Mouse (Mus musculus): ENCODE results near the gene Pglyrp2. TPM values are rescaled to one million over a fixed set of nuclear protein-coding genes. Genes with fewer than 3 reads are reported as not detected.

The Pglyrp2 gene
- polyA plus RNA-seq, 1 experiment: 43.0 TPM

- Histone ChIP-seq H3K27me3 (ENCODE audit: control insufficient read depth, insufficient read depth, low read length) (no peaks in the 10 kb centered on the region), H3K4me3 (ENCODE audit: extremely low read depth, insufficient read depth, insufficient read length) (no peak overlapping the region), H3K27ac (ENCODE audit: insufficient read depth, low read length) (no peak overlapping the region), H3K4me1 (ENCODE audit: control insufficient read depth, insufficient read depth, insufficient read length) (no peaks in the 10 kb centered on the region), H3K36me3 (ENCODE audit: control insufficient read depth, insufficient read depth, low read length) (no peaks in the 10 kb centered on the region)
- no peak for DNase-seq (ENCODE audit: low read depth in 1 of 2, low spot score in 2 of 2)
- TF ChIP-seq CTCF (IDR thresholded peaks at IDR 0.05; ENCODE audit: extremely low read depth, insufficient read depth, insufficient read length, insufficient replicate concordance) (no peak), POLR2A (IDR thresholded peaks at IDR 0.05; ENCODE audit: low read depth, low read length) (no peak)
- 36% methylated on average over 2 of the region's 2 CpGs for WGBS
These were observed 27.0 kb upstream of the Pglyrp2 start for GRCm38 (mm10) chr17:32450844-32451537.

- H3K36me3 ChIP-seq (ENCODE audit: control insufficient read depth, insufficient read depth, low read length): no peaks in the 10 kb centered on the region
- no peak overlapping the region for H3K27ac ChIP-seq (ENCODE audit: insufficient read depth, low read length)
- DNase-seq (ENCODE audit: low read depth in 1 of 2, low spot score in 2 of 2): no peak
- 94% methylated on average over 1 of the region's 1 CpGs for WGBS
- no peak overlapping the region for H3K4me3 ChIP-seq (ENCODE audit: extremely low read depth, insufficient read depth, insufficient read length)
- H3K4me1 ChIP-seq (ENCODE audit: control insufficient read depth, insufficient read depth, insufficient read length): no peaks in the 10 kb centered on the region
- TF ChIP-seq CTCF (IDR thresholded peaks at IDR 0.05; ENCODE audit: extremely low read depth, insufficient read depth, insufficient read length, insufficient replicate concordance) (no peak), POLR2A (IDR thresholded peaks at IDR 0.05; ENCODE audit: low read depth, low read length) (no peak)
- H3K27me3 ChIP-seq (ENCODE audit: control insufficient read depth, insufficient read depth, low read length): no peaks in the 10 kb centered on the region
These were observed 25.1 kb upstream of the Pglyrp2 start for GRCm38 (mm10) chr17:32449042-32449441.

GRCm38 (mm10) chr17:32447195-32447594, 23.2 kb upstream of the Pglyrp2 start:
- TF ChIP-seq POLR2A (IDR thresholded peaks at IDR 0.05; ENCODE audit: low read depth, low read length) (no peak), CTCF (IDR thresholded peaks at IDR 0.05; ENCODE audit: extremely low read depth, insufficient read depth, insufficient read length, insufficient replicate concordance) (no peak)
- no peak for DNase-seq (ENCODE audit: low read depth in 1 of 2, low spot score in 2 of 2)
- Histone ChIP-seq H3K4me1 (ENCODE audit: control insufficient read depth, insufficient read depth, insufficient read length) (no peaks in the 10 kb centered on the region), H3K27me3 (ENCODE audit: control insufficient read depth, insufficient read depth, low read length) (no peaks in the 10 kb centered on the region), H3K27ac (ENCODE audit: insufficient read depth, low read length) (no peak overlapping the region), H3K36me3 (ENCODE audit: control insufficient read depth, insufficient read depth, low read length) (no peaks in the 10 kb centered on the region), H3K4me3 (ENCODE audit: extremely low read depth, insufficient read depth, insufficient read length) (no peak overlapping the region)

GRCm38 (mm10) chr17:32445016-32445415, 21.0 kb upstream of the Pglyrp2 start:
- Histone ChIP-seq H3K27ac (ENCODE audit: insufficient read depth, low read length) (no peak overlapping the region), H3K36me3 (ENCODE audit: control insufficient read depth, insufficient read depth, low read length) (no peaks in the 10 kb centered on the region), H3K4me3 (ENCODE audit: extremely low read depth, insufficient read depth, insufficient read length) (no peak overlapping the region), H3K4me1 (ENCODE audit: control insufficient read depth, insufficient read depth, insufficient read length) (no peaks in the 10 kb centered on the region), H3K27me3 (ENCODE audit: control insufficient read depth, insufficient read depth, low read length) (no peaks in the 10 kb centered on the region)
- WGBS: 73% methylated on average over 5 of the region's 5 CpGs
- DNase-seq (ENCODE audit: low read depth in 1 of 2, low spot score in 2 of 2): no peak
- no peak for TF ChIP-seq CTCF (IDR thresholded peaks at IDR 0.05; ENCODE audit: extremely low read depth, insufficient read depth, insufficient read length, insufficient replicate concordance)
- no peak for TF ChIP-seq POLR2A (IDR thresholded peaks at IDR 0.05; ENCODE audit: low read depth, low read length)

- H3K36me3 ChIP-seq (ENCODE audit: control insufficient read depth, insufficient read depth, low read length): no peaks in the 10 kb centered on the region
- TF ChIP-seq POLR2A (IDR thresholded peaks at IDR 0.05; ENCODE audit: low read depth, low read length): no peak
- no peak for TF ChIP-seq CTCF (IDR thresholded peaks at IDR 0.05; ENCODE audit: extremely low read depth, insufficient read depth, insufficient read length, insufficient replicate concordance)
- H3K4me1 ChIP-seq (ENCODE audit: control insufficient read depth, insufficient read depth, insufficient read length): no peaks in the 10 kb centered on the region
- H3K27me3 ChIP-seq (ENCODE audit: control insufficient read depth, insufficient read depth, low read length): no peaks in the 10 kb centered on the region
- no peak for DNase-seq (ENCODE audit: low read depth in 1 of 2, low spot score in 2 of 2)
- no peak overlapping the region for H3K4me3 ChIP-seq (ENCODE audit: extremely low read depth, insufficient read depth, insufficient read length)
- H3K27ac ChIP-seq (ENCODE audit: insufficient read depth, low read length): no peak overlapping the region
- 32% methylated on average over 6 of the region's 6 CpGs for WGBS
These were observed 19.3 kb upstream of the Pglyrp2 start for GRCm38 (mm10) chr17:32443245-32443644.

GRCm38 (mm10) chr17:32437106-32437505, 13.1 kb upstream of the Pglyrp2 start:
- Histone ChIP-seq H3K27ac (ENCODE audit: insufficient read depth, low read length) (no peak overlapping the region), H3K27me3 (ENCODE audit: control insufficient read depth, insufficient read depth, low read length) (no peaks in the 10 kb centered on the region), H3K36me3 (ENCODE audit: control insufficient read depth, insufficient read depth, low read length) (no peaks in the 10 kb centered on the region), H3K4me3 (ENCODE audit: extremely low read depth, insufficient read depth, insufficient read length) (no peak overlapping the region), H3K4me1 (ENCODE audit: control insufficient read depth, insufficient read depth, insufficient read length) (no peaks in the 10 kb centered on the region)
- DNase-seq (ENCODE audit: low read depth in 1 of 2, low spot score in 2 of 2): no peak
- WGBS: 94% methylated on average over 4 of the region's 4 CpGs
- no peak for TF ChIP-seq CTCF (IDR thresholded peaks at IDR 0.05; ENCODE audit: extremely low read depth, insufficient read depth, insufficient read length, insufficient replicate concordance)
- no peak for TF ChIP-seq POLR2A (IDR thresholded peaks at IDR 0.05; ENCODE audit: low read depth, low read length)

GRCm38 (mm10) chr17:32435151-32435550, 11.2 kb upstream of the Pglyrp2 start:
- Histone ChIP-seq H3K27ac (ENCODE audit: insufficient read depth, low read length) (no peak overlapping the region), H3K4me3 (ENCODE audit: extremely low read depth, insufficient read depth, insufficient read length) (no peak overlapping the region), H3K4me1 (ENCODE audit: control insufficient read depth, insufficient read depth, insufficient read length) (no peaks in the 10 kb centered on the region), H3K27me3 (ENCODE audit: control insufficient read depth, insufficient read depth, low read length) (no peaks in the 10 kb centered on the region), H3K36me3 (ENCODE audit: control insufficient read depth, insufficient read depth, low read length) (no peaks in the 10 kb centered on the region)
- TF ChIP-seq CTCF (IDR thresholded peaks at IDR 0.05; ENCODE audit: extremely low read depth, insufficient read depth, insufficient read length, insufficient replicate concordance) (no peak), POLR2A (IDR thresholded peaks at IDR 0.05; ENCODE audit: low read depth, low read length) (no peak)
- WGBS: 74% methylated on average over 5 of the region's 5 CpGs
- no peak for DNase-seq (ENCODE audit: low read depth in 1 of 2, low spot score in 2 of 2)
